Mouse (Mus musculus) forebrain, postnatal 0 days (tissue): ENCODE results near the gene Casp6. TPM values are rescaled to one million over a fixed set of nuclear protein-coding genes. Genes with fewer than 3 reads are reported as not detected.
A peak's percentile ranks its signal among the peaks of the same experiment; 100 is the strongest.

ENCODE experiments used
- ATAC-seq: fragments of 200-750 bp; cut with Nextera tagmentation; 2 replicates; pipeline ENCODE4 v1.8.0; 2017; ENCODE audit warnings: mild to moderate bottlenecking, moderate library complexity
- DNase-seq: peaks from one replicate; pipeline ENCODE4 v3.0.0-alpha.2; 2015
- H3K27ac ChIP-seq: fragments of 300-500 bp; sonication (generic); 2 replicates; pipeline ENCODE4 v1.5.1; 2014; ENCODE audit warnings: low read depth, mild to moderate bottlenecking, antibody characterized with exemption, low read length, moderate library complexity, mixed read lengths
- H3K27me3 ChIP-seq: fragments of 300-500 bp; sonication (generic); 2 replicates; pipeline ENCODE4 v1.6.1; 2014; ENCODE audit warnings: mild to moderate bottlenecking, low read length, mixed read lengths; ENCODE audit not compliant: insufficient read depth
- H3K36me3 ChIP-seq: fragments of 300-500 bp; sonication (generic); 2 replicates; pipeline ENCODE4 v1.6.1; 2014; ENCODE audit warnings: mild to moderate bottlenecking, moderate library complexity; ENCODE audit not compliant: insufficient read depth
- H3K4me1 ChIP-seq: fragments of 300-500 bp; sonication (generic); 2 replicates; pipeline ENCODE4 v1.6.1; 2014; ENCODE audit warnings: antibody characterized with exemption; ENCODE audit not compliant: insufficient read depth
- H3K4me2 ChIP-seq: fragments of 300-500 bp; sonication (generic); 2 replicates; pipeline ENCODE4 v1.6.1; 2014; ENCODE audit warnings: low read depth, mild to moderate bottlenecking, moderate library complexity
- H3K4me3 ChIP-seq: fragments of 300-500 bp; sonication (generic); 2 replicates; pipeline ENCODE4 v1.5.1; 2014; ENCODE audit warnings: low read depth, low read length, mixed read lengths
- H3K9ac ChIP-seq: fragments of 300-500 bp; sonication (generic); 2 replicates; pipeline ENCODE4 v1.6.1; 2014; ENCODE audit warnings: mild to moderate bottlenecking
- H3K9me3 ChIP-seq: fragments of 300-500 bp; sonication (generic); 2 replicates; pipeline ENCODE4 v1.6.1; 2016; ENCODE audit warnings: low read length
- CTCF ChIP-seq: sonication (generic); IDR thresholded peaks from 2 replicates; pipeline ENCODE4 v1.5.1; 2016; ENCODE audit warnings: antibody characterized with exemption, control low read depth, low read depth
- WGBS: fragments of 180-500 bp; shearing (Covaris S2); extraction: QIAGEN DNeasy Blood & Tissue Kit; methylation state at CpG from one replicate; pipeline ENCODE4 v1.1.7; 2014; 5-methylcytosine and 5-hydroxymethylcytosine counted together
- polyA plus RNA-seq: library from polyadenylated mRNA; unstranded; fragments of >200 nt; fragmentation: Nextera tagmentation; extraction: Ambion mirVana; gene quantifications from 2 replicates; pipeline ENCODE4 v1.2.1, GENCODE M21; 2015
- total RNA-seq: library from RNA; depleted of rRNA; stranded (reverse); fragments of >200 nt; gene quantifications from 2 replicates; pipeline ENCODE4 v1.2.3, GENCODE M21; 2014; rRNA removed

Gene Casp6
- 4.6 and 8.1 TPM in 2 replicates for total RNA-seq
- 17.6 and 19.7 TPM in 2 replicates for polyA plus RNA-seq

DNA sequence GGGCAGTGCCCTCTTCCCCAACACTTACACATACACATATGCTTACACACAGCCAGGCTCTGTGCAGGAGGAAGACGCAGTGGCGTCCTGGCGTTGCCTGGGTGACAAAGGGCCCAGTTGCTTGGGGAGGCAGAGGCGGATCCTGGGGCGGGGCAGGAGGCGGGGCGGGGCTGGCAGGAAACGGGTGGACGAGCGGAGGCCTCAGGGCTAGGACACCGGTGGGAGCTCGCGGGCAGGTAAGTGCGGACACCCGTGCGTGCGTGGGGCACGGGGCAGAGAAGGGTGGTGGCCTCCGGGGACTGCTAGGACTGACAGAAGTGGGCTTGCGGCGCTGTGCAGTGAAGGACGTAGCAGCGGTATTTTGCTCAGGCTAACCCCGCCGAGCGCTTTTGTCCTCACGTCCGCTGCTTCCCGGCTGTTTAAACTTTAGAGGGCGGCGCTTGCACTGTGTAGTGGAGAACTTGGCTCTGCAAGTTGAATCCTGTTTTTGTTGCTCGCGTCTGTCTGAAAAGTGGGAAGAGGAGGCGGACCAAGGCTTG, at the start of gene Casp6:
TSS of gene Casp6 (plus strand) at position 155 of the 539 bp plus-strand sequence.
- Histone ChIP-seq H3K9ac (peak within 1 kb of the TSS; percentile 44), H3K4me3 (peak within 1 kb of the TSS; percentile 48), H3K27ac (no peak within 1 kb of the TSS), H3K9me3 (no peaks in the 10 kb centered on the region), H3K36me3 (no peaks in the 10 kb centered on the region), H3K4me1 (peaks cover 8% of the 10 kb centered on the region; the same call in 1 of the 2 replicates), H3K4me2 (peak within 1 kb of the TSS; percentile 83), H3K27me3 (no peaks in the 10 kb centered on the region)
- TF ChIP-seq CTCF, result no peak
- DNase-seq, result peak; percentile 55
- ATAC-seq, result peak; percentile 92
- under 1% methylated on average over 34 of the region's 34 CpGs for WGBS

DNA sequence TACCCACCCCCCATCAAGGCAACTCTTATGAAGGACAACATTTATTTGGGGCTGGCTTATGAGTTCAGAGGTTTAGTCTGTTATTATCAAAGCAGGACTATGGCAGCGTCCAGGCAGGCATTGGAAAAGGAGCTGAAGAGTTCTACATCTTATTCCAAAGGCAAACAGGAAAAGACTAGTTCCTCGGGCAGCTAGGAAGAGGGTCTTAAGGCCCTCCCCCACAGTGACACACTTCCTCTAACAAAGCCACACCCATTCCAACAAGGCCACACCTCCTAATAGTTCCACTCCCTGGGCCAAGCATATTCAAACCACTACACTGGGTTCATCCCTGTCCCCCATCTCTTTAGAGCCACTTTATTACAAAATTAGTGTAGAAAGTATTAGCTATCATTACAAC, 38.6 kb upstream of the Casp6 start:
- WGBS, result 77% methylated on average over 2 of the region's 2 CpGs
- no peak for ATAC-seq
- DNase-seq, result no peak
- no peaks in the 10 kb centered on the region for H3K9me3 ChIP-seq
- H3K36me3 ChIP-seq, result no peaks in the 10 kb centered on the region
- H3K4me3 ChIP-seq, result no peak overlapping the region
- H3K4me1 ChIP-seq, result no peaks in the 10 kb centered on the region
- no peak overlapping the region for H3K4me2 ChIP-seq
- H3K9ac ChIP-seq, result no peak overlapping the region
- H3K27ac ChIP-seq, result no peak overlapping the region
- no peaks in the 10 kb centered on the region for H3K27me3 ChIP-seq
- TF ChIP-seq CTCF, result no peak

- no peak overlapping the region for H3K4me2 ChIP-seq
- no peaks in the 10 kb centered on the region for H3K9me3 ChIP-seq
- H3K36me3 ChIP-seq, result no peaks in the 10 kb centered on the region
- no peaks in the 10 kb centered on the region for H3K27me3 ChIP-seq
- no peaks in the 10 kb centered on the region for H3K4me1 ChIP-seq
- H3K4me3 ChIP-seq, result no peak overlapping the region
- 57% methylated on average over 14 of the region's 14 CpGs for WGBS
- DNase-seq (no peak), ATAC-seq (no peak)
- TF ChIP-seq CTCF, result peak; percentile 53
- H3K9ac ChIP-seq, result no peak overlapping the region
- H3K27ac ChIP-seq, result no peak overlapping the region
Measured at GRCm38 (mm10) chr3:129863698-129864097, 37.5 kb upstream of the Casp6 start.

GRCm38 (mm10) chr3:129877327-129877726, 23.9 kb upstream of the Casp6 start:
- Histone ChIP-seq H3K27me3 (no peaks in the 10 kb centered on the region), H3K9me3 (no peaks in the 10 kb centered on the region), H3K4me2 (no peak overlapping the region), H3K4me1 (peaks cover 6% of the 10 kb centered on the region; the same call in 1 of the 2 replicates), H3K27ac (no peak overlapping the region), H3K36me3 (no peaks in the 10 kb centered on the region), H3K4me3 (no peak overlapping the region), H3K9ac (no peak overlapping the region)
- TF ChIP-seq CTCF, result no peak
- ATAC-seq (no peak), DNase-seq (no peak)
- WGBS, result 69% methylated on average over 10 of the region's 10 CpGs

GRCm38 (mm10) chr3:129878405-129879021, 22.7 kb upstream of the Casp6 start, which contains the start of gene Pla2g12a:
Gene Pla2g12a, plus strand, starts transcription at chr3:129878606.
- Histone ChIP-seq H3K9me3 (no peaks in the 10 kb centered on the region), H3K4me3 (peak within 1 kb of the TSS; percentile 92), H3K27ac (peak within 1 kb of the TSS; percentile 79), H3K9ac (peak within 1 kb of the TSS; percentile 72), H3K36me3 (no peaks in the 10 kb centered on the region), H3K4me1 (peaks cover 6% of the 10 kb centered on the region; the same call in 1 of the 2 replicates), H3K27me3 (no peaks in the 10 kb centered on the region), H3K4me2 (peak within 1 kb of the TSS; percentile 93)
- TF ChIP-seq CTCF, result peak; percentile 50
- WGBS, result 2% methylated on average over 54 of the region's 66 CpGs
- ATAC-seq (peak; percentile 96), DNase-seq (peak; percentile 97)

DNA sequence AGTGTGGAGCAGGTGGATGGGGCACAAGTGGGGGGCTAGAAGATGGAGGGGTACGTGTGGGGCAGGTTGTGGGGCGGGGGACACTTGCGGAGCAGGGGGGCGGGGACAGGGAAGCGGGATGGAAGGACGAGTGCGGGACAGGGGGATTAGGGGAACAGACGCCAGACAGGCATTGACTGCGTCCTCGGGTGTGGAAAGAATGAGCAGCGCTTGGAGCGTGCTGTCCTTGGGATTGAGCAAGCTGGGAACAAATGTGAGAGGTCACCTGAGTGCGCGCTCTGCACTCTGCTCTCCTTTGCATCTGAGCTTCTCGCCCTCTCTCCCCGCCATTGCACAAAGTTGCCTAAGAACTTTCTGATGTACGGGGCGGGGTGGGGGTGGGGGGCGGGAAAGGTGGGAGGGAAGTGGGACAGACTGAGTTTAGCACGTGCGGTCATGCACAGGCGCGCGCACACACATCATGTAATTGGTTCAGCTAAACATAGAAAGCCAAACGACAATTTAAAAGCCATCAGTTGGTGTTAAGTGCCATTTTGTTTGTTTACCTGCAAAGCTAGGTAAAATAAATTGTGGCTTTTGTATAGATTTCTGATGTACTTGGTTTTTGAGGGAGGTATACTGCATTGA, 22.0 kb upstream of the Casp6 start:
- Histone ChIP-seq H3K4me2 (peak overlapping the region; percentile 93), H3K4me3 (peak overlapping the region; percentile 92), H3K4me1 (peaks cover 6% of the 10 kb centered on the region; the same call in 1 of the 2 replicates), H3K9ac (peak overlapping the region; percentile 72), H3K27me3 (no peaks in the 10 kb centered on the region), H3K27ac (no peak overlapping the region), H3K9me3 (no peaks in the 10 kb centered on the region), H3K36me3 (no peaks in the 10 kb centered on the region)
- peak; percentile 12 for DNase-seq
- ATAC-seq, result peak; percentile 26
- no peak for TF ChIP-seq CTCF
- under 1% methylated on average over 24 of the region's 25 CpGs for WGBS

DNA sequence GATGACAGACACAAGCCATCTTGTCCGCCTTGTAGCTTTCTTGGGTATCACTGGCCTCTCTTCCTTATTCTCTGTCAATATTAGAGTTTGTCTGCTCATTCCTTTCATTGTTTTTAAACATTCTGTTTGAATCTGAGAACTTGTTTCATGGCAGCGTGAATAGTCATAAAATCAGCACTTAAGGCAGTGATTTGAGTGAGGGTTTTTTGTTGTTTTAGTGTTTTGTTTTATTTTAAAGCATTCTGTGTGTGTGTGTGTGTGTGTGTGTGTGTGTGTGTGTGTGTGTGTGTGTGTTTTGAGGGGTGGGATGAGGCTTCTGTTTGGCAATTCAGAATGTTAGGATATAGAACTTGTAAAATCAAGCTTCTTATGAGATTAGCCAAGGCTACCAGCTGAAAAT, 21.3 kb upstream of the Casp6 start:
- no peak for ATAC-seq
- H3K4me3 ChIP-seq, result 0 out of 2 replicates have a peak overlapping the region, but pooled peaks have one; percentile 92
- peak overlapping the region; percentile 93; the same call in 1 of the 2 replicates for H3K4me2 ChIP-seq
- no peaks in the 10 kb centered on the region for H3K36me3 ChIP-seq
- WGBS, result 60% methylated on average over 2 of the region's 2 CpGs
- H3K27me3 ChIP-seq, result no peaks in the 10 kb centered on the region
- TF ChIP-seq CTCF, result no peak
- no peak overlapping the region for H3K9ac ChIP-seq
- no peaks in the 10 kb centered on the region for H3K9me3 ChIP-seq
- no peak overlapping the region for H3K27ac ChIP-seq
- no peak for DNase-seq
- peaks cover 6% of the 10 kb centered on the region; the same call in 1 of the 2 replicates for H3K4me1 ChIP-seq
